Mouse (Mus musculus) cerebellum, adult 11 months (tissue): ENCODE measurements around the gene Zbtb45.
A peak's percentile ranks its signal among the peaks of the same experiment; 100 is the strongest.

Experiments used
- DNase-seq: peaks from one replicate; pipeline ENCODE4 v3.0.0; 2022

Gene Zbtb45

GRCm38 (mm10) chr7:13033451-13034147 is 23.8 kb upstream of the Zbtb45 start:
- DNase-seq: peak; percentile 31

GRCm38 (mm10) chr7:13032541-13032940 is 22.7 kb upstream of the Zbtb45 start:
- peak; percentile 17 for DNase-seq

- no peak for DNase-seq
Observed at GRCm38 (mm10) chr7:13031983-13032382, 22.1 kb upstream of the Zbtb45 start.

GRCm38 (mm10) chr7:13031069-13031468 is 21.2 kb upstream of the Zbtb45 start:
- DNase-seq: peak; percentile 16

GRCm38 (mm10) chr7:13028986-13029385 is 19.2 kb upstream of the Zbtb45 start:
- DNase-seq: no peak

GRCm38 (mm10) chr7:13025511-13026112 is 15.8 kb upstream of the Zbtb45 start:
- DNase-seq: no peak

- peak; percentile 84 for DNase-seq
Observed at GRCm38 (mm10) chr7:13024805-13025204, 15.0 kb upstream of the Zbtb45 start.

GRCm38 (mm10) chr7:13023928-13024731 is 14.3 kb upstream of the Zbtb45 start:
- peak; percentile 96 for DNase-seq

GRCm38 (mm10) chr7:13022773-13023535 is 13.1 kb upstream of the Zbtb45 start:
- peak; percentile 59 for DNase-seq

GRCm38 (mm10) chr7:13015217-13015616 is 5.4 kb upstream of the Zbtb45 start:
- no peak for DNase-seq

GRCm38 (mm10) chr7:13014275-13014839 is 4.5 kb upstream of the Zbtb45 start:
- DNase-seq: no peak

GRCm38 (mm10) chr7:13013671-13014070 is 3.8 kb upstream of the Zbtb45 start:
- no peak for DNase-seq

GRCm38 (mm10) chr7:13009143-13010004 is 460 bp downstream of the Zbtb45 start:
- peak; percentile 92 for DNase-seq

GRCm38 (mm10) chr7:13007341-13008092 is 2.3 kb downstream of the Zbtb45 start:
- no peak for DNase-seq

- DNase-seq: no peak
Observed at GRCm38 (mm10) chr7:13006531-13006930, 3.3 kb downstream of the Zbtb45 start.

GRCm38 (mm10) chr7:13006011-13006410 is 3.8 kb downstream of the Zbtb45 start:
- no peak for DNase-seq

GRCm38 (mm10) chr7:13003380-13003779 is 6.5 kb downstream of the Zbtb45 start:
- no peak for DNase-seq

GRCm38 (mm10) chr7:13001584-13001983 is 8.2 kb downstream of the Zbtb45 start:
- DNase-seq: no peak

GRCm38 (mm10) chr7:12998851-12999250 is 11.0 kb downstream of the Zbtb45 start, which contains the start of gene Trim28:
Trim28 (plus strand) TSS chr7:12999114.
- DNase-seq: no peak

GRCm38 (mm10) chr7:12998053-12998452 is 11.8 kb downstream of the Zbtb45 start, which contains the start of gene Slc27a5:
Slc27a5 (minus strand) TSS chr7:12998192.
- DNase-seq: no peak

GRCm38 (mm10) chr7:12997230-12997629 is 12.6 kb downstream of the Zbtb45 start:
- DNase-seq: no peak
